Mouse (Mus musculus): ENCODE data around the gene Hectd4.

- no peak for TF ChIP-seq CTCF (IDR thresholded peaks at IDR 0.05; ENCODE audit: low read depth, low read length)
- no peak for TF ChIP-seq POLR2A (IDR thresholded peaks at IDR 0.05; ENCODE audit: borderline replicate concordance, low read depth, low read length)
Measured at GRCm38 (mm10) chr5:121254977-121255376, 35.0 kb downstream of the Hectd4 start.

Data from bone marrow macrophage, adult 2 months (primary cell).